Mouse (Mus musculus) yolk sac, embryonic 10.5 days (tissue): ENCODE data around the gene Decr2.
"Not testable (repeated sequence)": the region's sequence is repeated elsewhere in the genome, so short reads cannot be mapped to it uniquely, and the experiment has no call there.

Experiments
- DNase-seq: peaks from one replicate; pipeline ENCODE4 v3.0.0-alpha.2; 2017; ENCODE audit warnings: low spot score

The Decr2 gene

GRCm38 (mm10) chr17:26057787-26058567 lies 32.2 kb downstream of the Decr2 start:
- DNase-seq: no peak

GRCm38 (mm10) chr17:26057278-26057677 lies 32.9 kb downstream of the Decr2 start:
- DNase-seq: no peak

DNA sequence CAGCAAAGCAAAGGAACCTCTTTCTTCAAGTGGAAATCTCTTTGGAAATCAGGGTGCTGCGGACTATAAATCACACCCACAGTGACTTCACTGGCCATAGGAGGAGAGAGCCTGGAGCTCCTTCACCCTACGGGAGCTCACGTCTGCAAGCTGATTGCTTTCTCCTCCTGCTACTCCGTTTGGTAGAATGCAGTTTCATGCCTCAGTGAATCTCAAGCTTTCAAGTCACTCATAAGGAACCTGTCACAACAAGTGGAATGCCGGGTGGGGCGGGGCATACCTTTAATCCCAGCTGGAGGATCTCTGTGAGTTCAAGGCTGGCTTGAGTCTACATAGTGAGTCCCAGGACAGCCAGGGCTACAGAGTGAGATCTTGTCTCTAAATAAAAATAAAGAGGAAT lies 35.0 kb downstream of the Decr2 start:
- no peak for DNase-seq

DNA sequence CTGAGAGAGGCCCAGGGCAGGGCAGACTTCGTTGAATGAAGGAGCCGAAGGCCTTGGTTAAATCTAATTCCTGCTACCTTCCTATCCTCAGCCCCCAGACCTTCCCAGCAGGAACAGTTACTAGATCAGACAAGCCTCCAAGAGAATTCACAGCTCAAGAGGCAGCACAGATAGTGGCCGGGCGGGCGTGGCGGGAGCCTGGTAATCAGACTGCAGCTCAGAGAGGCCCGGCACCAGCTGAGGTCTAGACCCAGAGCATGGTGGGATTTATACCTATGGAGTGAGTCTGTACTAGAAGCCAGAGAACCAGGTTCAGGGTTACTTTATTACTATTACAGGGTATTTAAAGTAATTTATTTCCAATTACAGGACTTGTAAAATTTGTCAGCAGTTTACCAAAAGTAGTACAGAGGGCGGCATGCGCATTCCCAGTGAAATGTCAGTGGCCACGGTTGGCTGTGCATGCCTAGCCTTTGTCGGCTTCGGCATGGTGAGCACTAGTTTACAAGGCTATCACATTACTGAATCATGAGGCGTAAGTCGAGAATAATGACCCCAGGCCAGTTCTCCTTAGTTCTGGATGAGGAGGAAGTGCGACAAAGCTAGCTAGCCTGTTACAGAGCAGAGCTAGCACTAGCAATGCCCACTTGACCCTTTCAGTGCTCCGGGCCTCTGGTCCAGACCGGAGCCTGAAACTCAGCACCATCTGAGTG lies 35.8 kb downstream of the Decr2 start:
- peak; percentile 50 for DNase-seq

DNA sequence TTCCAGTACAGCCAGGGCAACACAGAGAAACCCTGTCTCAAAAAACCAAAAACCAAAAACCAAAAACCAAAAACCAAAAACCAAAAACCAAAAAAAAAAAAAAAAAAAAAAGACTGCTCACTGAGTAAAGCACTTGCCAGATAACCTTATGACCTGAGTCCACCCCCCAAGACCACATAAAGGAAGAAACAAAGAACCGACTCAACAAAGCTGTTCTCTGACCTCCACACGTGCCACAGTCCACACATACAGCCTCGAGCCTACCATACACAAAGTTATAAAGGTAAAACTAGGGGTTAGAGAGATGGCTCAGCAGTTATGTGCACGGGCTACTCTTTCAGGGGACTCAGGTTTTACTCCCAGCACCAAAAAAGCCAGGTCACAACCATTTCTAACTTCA lies 37.4 kb downstream of the Decr2 start:
- peak; percentile 76 for DNase-seq

- DNase-seq: peak; percentile 76
Observed at GRCm38 (mm10) chr17:26052074-26052473, 38.1 kb downstream of the Decr2 start.

DNA sequence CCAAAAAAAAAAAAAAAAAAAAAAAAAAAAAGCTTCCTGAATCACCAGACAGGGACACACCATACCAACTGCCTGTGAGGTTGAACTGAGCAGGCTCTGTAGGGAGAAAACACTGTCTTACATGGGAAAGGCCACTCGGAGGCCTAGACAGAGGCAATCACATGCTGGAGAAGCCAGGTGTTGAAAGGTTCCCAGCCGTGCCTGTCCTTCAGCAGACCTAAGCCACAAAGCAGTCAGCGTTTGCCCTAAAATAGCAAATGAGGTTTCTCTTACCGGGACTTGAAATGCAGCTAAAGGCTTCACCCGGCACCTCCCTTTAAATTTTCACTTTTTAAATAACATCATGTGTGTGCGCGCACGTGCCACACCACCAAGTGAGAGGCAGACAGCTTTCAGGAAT lies 42.0 kb downstream of the Decr2 start:
- DNase-seq: no peak

- no peak for DNase-seq
Observed at GRCm38 (mm10) chr17:26046253-26046997, 43.7 kb downstream of the Decr2 start.

DNA sequence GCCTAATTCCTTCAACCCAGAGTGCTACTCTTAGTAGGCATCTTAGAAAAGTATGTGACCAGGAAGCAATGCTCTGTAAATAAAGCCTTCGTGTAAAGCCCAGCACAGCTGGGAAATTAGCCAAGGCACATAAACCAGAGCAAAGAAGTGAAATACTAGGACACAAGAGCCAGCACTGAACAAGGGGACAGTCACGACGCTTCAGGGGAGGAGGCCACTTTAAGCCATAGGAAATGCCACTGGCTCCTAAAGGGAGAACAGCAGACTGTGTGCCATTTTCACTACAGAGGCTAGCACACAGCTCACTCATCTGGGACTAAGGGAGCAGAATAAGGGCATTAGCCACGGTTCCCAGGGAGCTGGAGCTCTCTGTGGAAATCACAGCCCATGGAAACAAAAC lies 44.9 kb downstream of the Decr2 start:
- no peak for DNase-seq

DNA sequence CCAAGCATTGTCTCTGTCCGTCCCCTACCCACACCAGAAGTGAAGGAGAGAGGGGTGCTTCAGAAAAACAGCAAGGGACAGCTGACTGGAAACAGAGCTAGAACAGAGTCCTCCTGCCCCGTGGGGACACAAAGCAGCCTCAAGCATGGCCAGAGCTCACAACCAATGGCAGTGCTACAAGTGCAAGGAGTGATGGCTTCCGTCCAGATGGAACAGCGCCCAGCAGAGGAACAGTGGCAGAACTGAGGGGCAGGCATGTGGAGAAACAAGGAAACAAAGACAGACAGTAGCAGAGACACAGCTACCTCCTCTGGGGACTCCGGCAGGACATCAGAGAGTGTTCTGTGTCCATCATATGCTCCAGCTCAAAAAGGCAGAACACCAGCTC lies 46.9 kb downstream of the Decr2 start:
- no peak for DNase-seq

GRCm38 (mm10) chr17:26042599-26043248 lies 47.4 kb downstream of the Decr2 start:
- no peak for DNase-seq

- DNase-seq: peak; percentile 75
Observed at GRCm38 (mm10) chr17:26041111-26041802, 48.9 kb downstream of the Decr2 start.

GRCm38 (mm10) chr17:26040711-26041110 lies 49.4 kb downstream of the Decr2 start:
- not testable (repeated sequence) for DNase-seq

DNA sequence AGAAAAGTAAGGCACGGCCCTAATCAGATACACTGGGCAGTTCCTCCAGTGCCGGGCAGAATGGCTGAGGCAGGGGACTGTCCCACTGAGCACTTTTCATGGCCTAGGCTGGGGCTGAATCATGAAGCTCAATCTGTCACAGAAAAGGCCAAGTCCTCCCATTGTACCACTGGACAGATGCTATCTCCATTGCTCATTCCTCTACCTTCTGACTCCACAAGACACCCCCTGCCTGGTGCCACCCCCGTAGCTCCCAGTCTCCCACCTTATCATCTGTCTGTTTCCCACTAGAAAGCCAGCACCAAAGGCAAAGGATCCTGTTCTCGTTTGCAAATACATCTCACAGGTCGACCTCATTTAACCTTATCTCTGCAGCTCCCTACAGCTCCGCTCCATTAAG lies 58.1 kb downstream of the Decr2 start:
- no peak for DNase-seq

DNA sequence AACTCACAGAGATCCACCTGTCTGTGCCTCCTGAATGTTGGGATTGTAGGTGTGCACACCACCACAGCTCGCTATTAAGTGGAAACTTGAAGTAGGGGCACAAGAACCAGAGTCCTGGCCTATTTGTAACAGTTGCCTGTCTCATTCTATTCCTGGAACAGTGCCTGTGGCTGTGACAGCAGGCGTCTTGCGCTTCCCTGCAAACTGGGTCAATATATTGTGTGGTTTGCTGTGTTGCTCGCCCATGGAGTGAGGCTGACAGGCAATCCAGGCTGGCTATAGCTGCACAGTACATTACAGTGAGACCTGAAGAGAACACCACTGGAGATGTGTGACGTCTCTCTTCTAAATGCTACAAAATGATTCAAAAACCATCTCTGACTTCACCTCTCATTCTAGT lies 58.6 kb downstream of the Decr2 start:
- no peak for DNase-seq
